In the genomic region with DNA sequence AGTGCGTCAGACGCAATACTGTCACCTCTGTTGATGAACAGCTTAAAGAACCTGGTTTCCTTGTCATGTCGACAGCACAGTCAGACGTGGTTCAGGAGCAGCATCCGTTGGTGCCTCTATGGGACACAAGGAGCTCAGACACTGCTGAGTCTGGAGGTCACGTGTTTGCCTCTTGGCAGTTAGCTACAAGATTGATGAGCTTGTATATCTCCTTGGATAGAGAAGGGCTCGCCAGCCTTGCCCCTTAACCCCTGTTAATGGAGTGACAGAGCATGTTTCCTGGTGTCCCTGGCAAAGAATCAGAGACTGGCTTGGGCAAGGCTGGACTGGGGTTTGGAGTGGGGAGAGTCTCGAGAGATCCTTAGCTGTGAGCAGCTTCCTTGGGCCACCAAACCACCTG, we compare ENCODE assay signal across 11 mouse cellular contexts. TPM values are rescaled to one million over a fixed set of nuclear protein-coding genes. Genes with fewer than 3 reads are reported as not detected.
A peak's percentile ranks its signal among the peaks of the same experiment; 100 is the strongest.
DNase-seq lines count a peak whose midpoint lies in the region; ATAC-seq lines count a peak whose summit lies in the region.
"Had no signal": no experiment of that assay in that cellular context is flagged by ENCODE, and none has a peak within 500 bp of the region (broad histone marks: within the 10 kb centered on the region; RNA-seq: fewer than 3 reads in every experiment).

No protein-coding gene starts in this region.

- ATAC-seq in midbrain, embryonic 12.5 days (ENCODE audit: low FRiP score, low read depth), result no peak
- no peak for ATAC-seq in midbrain, embryonic 15.5 days (replicated peaks)
- peak; percentile 8; the same call in 1 of the 2 replicates for ATAC-seq in hindbrain, embryonic 11.5 days (ENCODE audit: low FRiP score)
- ATAC-seq in neural tube, embryonic 13.5 days (ENCODE audit: low read depth), result no peak

- H3K9ac ChIP-seq in midbrain, embryonic 12.5 days (replicated peaks), result no peak overlapping the region
- no peak overlapping the region for H3K9ac ChIP-seq in midbrain, embryonic 15.5 days
- H3K9ac ChIP-seq in hindbrain, embryonic 11.5 days (ENCODE audit: low read depth, low read length), result no peak overlapping the region
- H3K9ac ChIP-seq in neural tube, embryonic 13.5 days, result no peak overlapping the region

- no peak overlapping the region for H3K4me3 ChIP-seq in midbrain, embryonic 12.5 days
- no peak overlapping the region for H3K4me3 ChIP-seq in midbrain, embryonic 15.5 days
- H3K4me3 ChIP-seq in hindbrain, embryonic 11.5 days (ENCODE audit: low read depth, low read length), result no peak overlapping the region
- H3K4me3 ChIP-seq in neural tube, embryonic 13.5 days, result no peak overlapping the region

- H3K36me3 ChIP-seq in midbrain, embryonic 12.5 days, result peaks cover 12% of the 10 kb centered on the region
- no peaks in the 10 kb centered on the region for H3K36me3 ChIP-seq in midbrain, embryonic 15.5 days (replicated peaks)
- H3K36me3 ChIP-seq in hindbrain, embryonic 11.5 days (ENCODE audit: control insufficient read depth, insufficient read depth, low read length), result no peaks in the 10 kb centered on the region
- H3K36me3 ChIP-seq in neural tube, embryonic 13.5 days, result no peaks in the 10 kb centered on the region

- H3K4me1 ChIP-seq in midbrain, embryonic 12.5 days, result peaks cover 71% of the 10 kb centered on the region
- peaks cover 50% of the 10 kb centered on the region for H3K4me1 ChIP-seq in midbrain, embryonic 15.5 days
- H3K4me1 ChIP-seq in hindbrain, embryonic 11.5 days (replicated peaks; ENCODE audit: control insufficient read depth, insufficient read depth, low read length), result peaks cover 9% of the 10 kb centered on the region; the same call in 1 of the 2 replicates
- peaks cover 76% of the 10 kb centered on the region for H3K4me1 ChIP-seq in neural tube, embryonic 13.5 days (replicated peaks)

- H3K27ac ChIP-seq in midbrain, embryonic 12.5 days (replicated peaks), result no peak overlapping the region
- no peak overlapping the region for H3K27ac ChIP-seq in midbrain, embryonic 15.5 days
- peak overlapping the region; percentile 10; the same call in 1 of the 2 replicates for H3K27ac ChIP-seq in hindbrain, embryonic 11.5 days (ENCODE audit: low read depth, low read length)
- no peak overlapping the region for H3K27ac ChIP-seq in neural tube, embryonic 13.5 days (replicated peaks)
- H3K27ac ChIP-seq: macrophage had no signal

- no peaks in the 10 kb centered on the region for H3K9me3 ChIP-seq in midbrain, embryonic 12.5 days
- no peaks in the 10 kb centered on the region for H3K9me3 ChIP-seq in midbrain, embryonic 15.5 days
- no peaks in the 10 kb centered on the region for H3K9me3 ChIP-seq in hindbrain, embryonic 11.5 days (ENCODE audit: control insufficient read depth, low read length)
- H3K9me3 ChIP-seq in neural tube, embryonic 13.5 days, result no peaks in the 10 kb centered on the region

- WGBS in midbrain, embryonic 12.5 days, result 81% methylated on average over 8 of the region's 8 CpGs
- 83% methylated on average over 8 of the region's 8 CpGs for WGBS in midbrain, embryonic 15.5 days
- WGBS in hindbrain, embryonic 11.5 days, result 39% methylated on average over 8 of the region's 8 CpGs
- WGBS in neural tube, embryonic 13.5 days, result 22% methylated on average over 8 of the region's 8 CpGs

- H3K27me3 ChIP-seq in midbrain, embryonic 12.5 days, result no peaks in the 10 kb centered on the region
- no peaks in the 10 kb centered on the region for H3K27me3 ChIP-seq in midbrain, embryonic 15.5 days (replicated peaks)
- no peaks in the 10 kb centered on the region for H3K27me3 ChIP-seq in hindbrain, embryonic 11.5 days (ENCODE audit: control insufficient read depth, insufficient read depth, low read length)
- no peaks in the 10 kb centered on the region; the same call in 1 of the 2 replicates for H3K27me3 ChIP-seq in neural tube, embryonic 13.5 days

- DNase-seq in hindbrain, embryonic 11.5 days (ENCODE audit: low spot score), result peak; percentile 52
- DNase-seq in kidney, postnatal 14 days, result peak; percentile 64
- no peak for DNase-seq in urinary bladder, postnatal 10 days (ENCODE audit: low spot score)
- DNase-seq in cerebellum, adult 11 months, result no peak
- no peak for DNase-seq in right cerebral cortex, postnatal 14 days
- DNase-seq: heart, postnatal 14 days; retina, postnatal 1 day had no signal

- H3K4me2 ChIP-seq in midbrain, embryonic 12.5 days (replicated peaks), result peak overlapping the region; percentile 89; the same call in 1 of the 2 replicates
- no peak overlapping the region for H3K4me2 ChIP-seq in midbrain, embryonic 15.5 days
- H3K4me2 ChIP-seq in hindbrain, embryonic 11.5 days (replicated peaks; ENCODE audit: low read depth, low read length), result peak overlapping the region; percentile 91; the same call in 1 of the 2 replicates
- H3K4me2 ChIP-seq in neural tube, embryonic 13.5 days, result peak overlapping the region; percentile 98

RNA-seq across cellular contexts. Expression of a gene that starts 4.4 kb away (rescaled TPM):
- polyA plus RNA-seq in midbrain, embryonic 12.5 days (2016; fragmentation: Nextera tagmentation; extraction: Ambion mirVana), result 79.6 and 84.9 TPM in 2 replicates
- polyA plus RNA-seq in midbrain, embryonic 15.5 days (2015; fragmentation: Nextera tagmentation; extraction: Ambion mirVana), result 20.7 and 21.7 TPM in 2 replicates
- 58.8 and 73.2 TPM in 2 replicates for polyA plus RNA-seq in hindbrain, embryonic 11.5 days (2014; fragmentation: Nextera tagmentation; extraction: Ambion mirVana)
- polyA plus RNA-seq in neural tube, embryonic 13.5 days (2015; fragmentation: Nextera tagmentation; extraction: Ambion mirVana), result 22.2 and 25.6 TPM in 2 replicates

Comparison
In these comparisons a context has a peak if more than half of its experiments do, and no peak if none do; other contexts are left out.
1. DNase-seq: peak in hindbrain, embryonic 11.5 days (single experiment) and kidney, postnatal 14 days (single experiment); none in urinary bladder, postnatal 10 days (single experiment), cerebellum, adult 11 months (single experiment) and right cerebral cortex, postnatal 14 days (single experiment).